Mouse (Mus musculus) small intestine, adult 2 months (tissue): ENCODE measurements around the gene Dcun1d3. TPM values are rescaled to one million over a fixed set of nuclear protein-coding genes. Genes with fewer than 3 reads are reported as not detected.

Experiments
- H3K27ac ChIP-seq: fragments of 200-500 bp; 2 replicates; pipeline ENCODE4 v1.5.1; 2012; ENCODE audit warnings: low read depth, low read length, control low read depth, inconsistent platforms; ENCODE audit not compliant: insufficient read depth
- H3K27me3 ChIP-seq: fragments of 200-500 bp; 2 replicates; pipeline ENCODE4 v1.6.1; 2012; ENCODE audit warnings: mild to moderate bottlenecking, moderate library complexity, low read length, inconsistent platforms; ENCODE audit not compliant: control insufficient read depth, insufficient read depth
- H3K36me3 ChIP-seq: fragments of 200-500 bp; 2 replicates; pipeline ENCODE4 v1.6.1; 2012; ENCODE audit warnings: mild to moderate bottlenecking, low read length, control low read depth, inconsistent platforms; ENCODE audit not compliant: control insufficient read depth, insufficient read depth
- H3K4me1 ChIP-seq: fragments of 200-500 bp; 2 replicates; pipeline ENCODE4 v1.6.1; 2012; ENCODE audit warnings: low read length, inconsistent platforms, mixed read lengths; ENCODE audit not compliant: control insufficient read depth, insufficient read depth, insufficient read length
- H3K4me3 ChIP-seq: fragments of 200-500 bp; 2 replicates; pipeline ENCODE4 v1.5.1; 2012; ENCODE audit warnings: low read depth, mild to moderate bottlenecking, control low read depth, inconsistent platforms, low read length, moderate library complexity
- CTCF ChIP-seq: fragments of 200-500 bp; IDR thresholded peaks from 2 replicates; pipeline ENCODE4 v1.5.1; 2012; ENCODE audit warnings: low read depth, mild to moderate bottlenecking, control low read depth, inconsistent platforms, low read length, moderate library complexity, mixed read lengths; ENCODE audit not compliant: insufficient replicate concordance, insufficient read length; ENCODE audit errors: extremely low read depth
- POLR2A ChIP-seq: fragments of 200-500 bp; IDR thresholded peaks from 2 replicates; pipeline ENCODE4 v1.6.1; 2012; ENCODE audit warnings: low read depth, mild to moderate bottlenecking, control low read depth, inconsistent platforms, low read length, moderate library complexity
- WGBS: fragments of 180-500 bp; shearing (Covaris S2); methylation state at CpG from one replicate; pipeline ENCODE4 v1.1.7; 2018; 5-methylcytosine and 5-hydroxymethylcytosine counted together
- polyA plus RNA-seq: library from polyadenylated mRNA; depleted of rRNA; stranded (reverse); fragments of >200 nt; gene quantifications from 2 replicates; pipeline ENCODE4 v1.2.3, GENCODE M21; 2012; rRNA removed

Gene Dcun1d3
- polyA plus RNA-seq, result 2.8 and 3.0 TPM in 2 replicates

DNA sequence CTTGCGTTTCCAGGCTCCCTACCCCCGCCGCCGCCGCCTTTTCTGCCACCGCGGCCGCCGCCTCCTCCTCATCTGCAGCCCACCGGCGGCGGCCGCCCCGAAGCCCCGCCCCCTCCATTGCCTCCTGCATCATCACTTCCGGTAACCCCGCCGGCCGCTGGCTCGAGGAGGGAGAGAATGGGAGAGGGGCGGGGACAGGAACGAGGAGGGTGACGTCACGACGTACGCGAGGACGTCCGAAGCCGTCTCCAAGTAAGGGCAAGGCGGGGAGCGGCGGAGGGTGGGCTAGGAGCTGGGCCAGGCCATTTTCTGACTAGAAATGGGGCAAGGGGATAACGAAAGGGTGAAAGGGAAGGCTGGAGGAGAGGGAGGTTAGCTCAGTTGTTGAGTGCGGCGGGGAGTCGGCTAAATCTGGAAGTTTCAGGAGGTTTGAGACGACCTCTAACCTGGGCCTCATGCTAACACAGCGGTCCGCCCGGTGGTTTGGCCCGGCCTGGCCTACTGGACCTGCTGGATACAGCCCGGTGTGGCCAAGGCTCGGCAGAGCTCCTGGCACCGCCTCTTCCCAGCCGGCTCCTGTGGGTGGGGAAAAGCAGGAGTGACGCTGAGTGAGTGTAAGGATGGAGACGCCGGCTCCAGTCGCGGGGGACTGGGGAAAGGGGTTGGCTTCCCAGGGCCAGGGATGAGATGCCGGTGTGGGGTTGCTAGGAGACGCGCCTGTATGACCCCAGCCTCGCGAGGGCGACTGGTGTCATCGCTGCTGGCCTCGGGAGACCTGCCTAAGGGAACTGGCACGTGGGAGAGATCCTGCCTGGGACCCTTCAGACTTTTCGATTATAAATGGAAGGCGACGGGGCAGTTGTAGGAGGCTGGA, at the start of gene Dcun1d3, which contains the start of gene Lyrm1:
Gene Dcun1d3 (minus strand): TSS at position 660 of the 874 bp plus-strand sequence.
Gene Lyrm1 (plus strand): TSS at position 223 of the 874 bp plus-strand sequence.
- no peaks in the 10 kb centered on the region for H3K36me3 ChIP-seq
- peaks cover 2% of the 10 kb centered on the region; the same call in 1 of the 2 replicates for H3K4me1 ChIP-seq
- no peaks in the 10 kb centered on the region for H3K27me3 ChIP-seq
- 1% methylated on average over 63 of the region's 63 CpGs for WGBS
- no peak for TF ChIP-seq CTCF
- peak; percentile 67 for TF ChIP-seq POLR2A
- H3K4me3 ChIP-seq, result peak within 1 kb of the TSS; percentile 75
- peak within 1 kb of the TSS; percentile 87 for H3K27ac ChIP-seq

DNA sequence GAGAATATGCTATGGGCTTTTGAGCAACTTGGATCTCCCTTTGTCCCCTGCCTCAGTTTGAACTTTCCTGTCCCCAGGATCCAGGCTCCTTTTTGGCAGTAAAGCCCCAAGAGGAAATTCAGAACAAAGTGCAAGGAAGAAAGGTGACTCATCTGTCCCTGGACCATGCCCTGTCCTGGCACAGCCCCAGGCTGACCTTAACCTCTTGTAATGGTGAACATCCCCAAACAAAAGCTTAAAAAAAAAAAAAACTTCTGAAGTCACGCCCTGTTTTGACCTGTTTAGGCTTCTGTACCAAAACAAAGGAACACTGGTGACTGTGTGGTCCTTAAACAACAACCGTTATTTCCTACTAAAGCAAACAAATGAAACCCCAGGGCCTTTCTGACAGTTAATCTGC, 45.5 kb upstream of the Dcun1d3 start:
- TF ChIP-seq CTCF (no peak), POLR2A (no peak)
- Histone ChIP-seq H3K4me3 (no peak overlapping the region), H3K4me1 (no peaks in the 10 kb centered on the region), H3K36me3 (no peaks in the 10 kb centered on the region), H3K27me3 (no peaks in the 10 kb centered on the region), H3K27ac (no peak overlapping the region)
- whole genome bisulfite sequencing, result 61% methylated on average over 2 of the region's 2 CpGs

DNA sequence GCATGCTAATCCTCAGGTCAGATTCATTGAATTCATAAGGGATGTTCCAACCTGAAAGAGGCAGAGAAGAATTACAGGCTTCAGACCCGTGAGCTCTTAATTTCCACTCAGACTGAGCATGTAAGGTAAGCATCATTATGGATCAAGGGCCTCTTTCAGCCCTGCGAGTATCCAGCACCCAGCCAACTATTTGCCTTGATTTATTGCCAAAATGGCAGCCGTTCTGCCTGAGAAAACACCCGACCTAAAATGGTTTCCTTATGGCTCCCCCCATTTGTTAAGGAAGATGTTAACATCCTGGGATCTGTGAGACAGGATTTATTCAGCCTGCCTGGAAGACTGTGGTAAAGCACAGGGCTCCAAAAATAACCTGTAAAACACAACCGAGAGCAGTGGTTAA, 40.9 kb upstream of the Dcun1d3 start:
- H3K27me3 ChIP-seq, result no peaks in the 10 kb centered on the region
- no peaks in the 10 kb centered on the region for H3K4me1 ChIP-seq
- no peak overlapping the region for H3K4me3 ChIP-seq
- H3K36me3 ChIP-seq, result no peaks in the 10 kb centered on the region
- 63% methylated on average over 5 of the region's 5 CpGs for WGBS
- no peak for TF ChIP-seq CTCF
- no peak for TF ChIP-seq POLR2A
- no peak overlapping the region for H3K27ac ChIP-seq

DNA sequence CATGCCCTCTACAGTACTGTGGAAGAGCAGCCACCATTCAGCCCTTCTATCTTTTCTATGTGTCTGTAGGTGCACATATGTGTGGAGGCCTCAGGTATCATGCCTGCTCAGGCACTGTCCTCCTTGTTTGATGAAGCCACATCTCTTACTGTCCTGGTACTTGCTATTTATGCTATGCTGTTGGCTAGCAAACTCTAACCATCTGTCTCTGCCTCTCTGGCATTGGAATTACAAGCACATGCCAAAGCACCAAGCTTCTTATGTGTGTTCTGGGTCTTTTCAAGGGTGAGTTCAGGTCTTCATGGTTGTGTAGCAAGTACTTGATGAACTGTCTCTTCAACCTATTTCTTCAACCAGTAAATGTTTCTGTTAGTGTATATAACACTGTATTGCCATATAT, 40.2 kb upstream of the Dcun1d3 start:
- TF ChIP-seq CTCF (no peak), POLR2A (no peak)
- Histone ChIP-seq H3K36me3 (no peaks in the 10 kb centered on the region), H3K27me3 (no peaks in the 10 kb centered on the region), H3K4me3 (no peak overlapping the region), H3K4me1 (no peaks in the 10 kb centered on the region), H3K27ac (no peak overlapping the region)

- Histone ChIP-seq H3K27me3 (no peaks in the 10 kb centered on the region), H3K4me1 (no peaks in the 10 kb centered on the region), H3K36me3 (no peaks in the 10 kb centered on the region), H3K4me3 (no peak overlapping the region), H3K27ac (no peak overlapping the region)
- WGBS, result 59% methylated on average over 2 of the region's 2 CpGs
- TF ChIP-seq CTCF (no peak), POLR2A (no peak)
These were observed 32.8 kb upstream of the Dcun1d3 start for GRCm38 (mm10) chr7:119928783-119929440.

DNA sequence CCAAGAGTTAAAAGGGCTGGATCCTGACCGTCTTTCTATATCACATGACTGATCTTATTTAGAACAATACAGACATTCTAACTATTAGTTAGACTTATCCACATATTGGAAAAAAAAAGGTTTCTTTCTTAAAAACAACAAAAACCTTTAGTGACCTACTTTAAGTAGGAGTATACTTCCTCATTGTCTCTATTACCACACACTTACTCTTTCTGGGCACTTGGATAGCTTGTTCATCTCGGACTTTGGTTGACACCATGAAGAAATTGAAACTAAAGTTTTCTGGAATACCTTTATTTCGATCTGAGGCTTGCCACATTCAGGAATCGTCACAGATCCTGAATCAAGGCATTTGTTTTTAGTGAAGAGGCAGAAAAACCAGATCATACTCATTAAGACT, 25.0 kb upstream of the Dcun1d3 start:
- no peaks in the 10 kb centered on the region for H3K36me3 ChIP-seq

DNA sequence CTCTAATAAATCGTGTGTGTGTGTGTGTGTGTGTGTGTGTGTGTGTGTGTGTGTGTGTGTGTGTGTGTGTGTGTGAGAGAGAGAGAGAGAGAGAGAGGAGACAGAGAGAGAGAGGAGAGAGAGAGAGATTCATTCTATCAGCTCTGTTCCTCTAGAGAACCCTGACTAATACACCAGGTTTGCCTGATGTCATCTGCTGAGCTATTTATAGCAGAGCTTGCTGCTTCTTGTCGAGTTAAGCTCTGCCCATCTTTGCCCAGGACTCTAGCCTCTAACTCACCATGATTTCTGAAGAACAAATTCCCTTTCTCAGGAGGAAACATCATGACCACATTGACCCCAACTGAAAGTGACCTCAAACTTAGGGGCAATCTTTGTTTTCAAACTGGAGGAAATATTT, 24.4 kb upstream of the Dcun1d3 start:
- H3K4me1 ChIP-seq, result no peaks in the 10 kb centered on the region
- no peak overlapping the region for H3K4me3 ChIP-seq
- H3K27me3 ChIP-seq, result no peaks in the 10 kb centered on the region
- H3K27ac ChIP-seq, result no peak overlapping the region
- no peaks in the 10 kb centered on the region for H3K36me3 ChIP-seq
- TF ChIP-seq POLR2A (no peak), CTCF (no peak)
- 32% methylated on average over 2 of the region's 2 CpGs for WGBS

More for the DNA sequence above, 25.0 kb upstream of the Dcun1d3 start:
- 38% methylated on average over 4 of the region's 4 CpGs for WGBS
- no peak overlapping the region for H3K27ac ChIP-seq
- H3K4me3 ChIP-seq, result no peak overlapping the region
- TF ChIP-seq CTCF (no peak), POLR2A (no peak)
- H3K27me3 ChIP-seq, result no peaks in the 10 kb centered on the region
- no peaks in the 10 kb centered on the region for H3K4me1 ChIP-seq
